Mouse (Mus musculus): ENCODE measurements around the gene Vhl. TPM values are rescaled to one million over a fixed set of nuclear protein-coding genes. Genes with fewer than 3 reads are reported as not detected.

Gene Vhl
- polyA plus RNA-seq, 1 experiment from 2014 or later: 97.1 TPM

- H3K9me3 ChIP-seq (replicated peaks; ENCODE audit: control insufficient read depth, low read length): no peaks in the 10 kb centered on the region
- H3K9ac ChIP-seq (ENCODE audit: low read length): no peak overlapping the region
- no peak for ATAC-seq
- H3K27ac ChIP-seq (ENCODE audit: low read depth, low read length): no peak overlapping the region
- no peak overlapping the region for H3K4me2 ChIP-seq (ENCODE audit: low read length)
- no peak overlapping the region for H3K4me3 ChIP-seq (ENCODE audit: low read depth, low read length)
- no peak for DNase-seq (ENCODE audit: low spot score)
- 92% methylated on average over 9 of the region's 9 CpGs for WGBS
- H3K4me1 ChIP-seq (ENCODE audit: control insufficient read depth, insufficient read depth, low read length): no peaks in the 10 kb centered on the region
- no peaks in the 10 kb centered on the region for H3K36me3 ChIP-seq (ENCODE audit: control insufficient read depth, insufficient read depth, low read length)
- H3K27me3 ChIP-seq (replicated peaks; ENCODE audit: control insufficient read depth, insufficient read depth, low read length): no peaks in the 10 kb centered on the region
Measured at GRCm38 (mm10) chr6:113675991-113676390, 52.2 kb downstream of the Vhl start.

- Histone ChIP-seq H3K4me2 (ENCODE audit: low read length) (no peak overlapping the region), H3K9me3 (replicated peaks; ENCODE audit: control insufficient read depth, low read length) (no peaks in the 10 kb centered on the region), H3K27ac (ENCODE audit: low read depth, low read length) (no peak overlapping the region), H3K4me3 (ENCODE audit: low read depth, low read length) (no peak overlapping the region), H3K4me1 (ENCODE audit: control insufficient read depth, insufficient read depth, low read length) (no peaks in the 10 kb centered on the region), H3K9ac (ENCODE audit: low read length) (no peak overlapping the region), H3K27me3 (replicated peaks; ENCODE audit: control insufficient read depth, insufficient read depth, low read length) (no peaks in the 10 kb centered on the region), H3K36me3 (ENCODE audit: control insufficient read depth, insufficient read depth, low read length) (no peaks in the 10 kb centered on the region)
- 88% methylated on average over 14 of the region's 14 CpGs for WGBS
- ATAC-seq (no peak), DNase-seq (ENCODE audit: low spot score) (no peak)
Measured at GRCm38 (mm10) chr6:113677070-113677734, 53.4 kb downstream of the Vhl start.

GRCm38 (mm10) chr6:113678246-113679012 lies 54.7 kb downstream of the Vhl start:
- ATAC-seq: no peak
- no peak overlapping the region for H3K9ac ChIP-seq (ENCODE audit: low read length)

GRCm38 (mm10) chr6:113679993-113680566 lies 56.3 kb downstream of the Vhl start:
- Histone ChIP-seq H3K27me3 (replicated peaks; ENCODE audit: control insufficient read depth, insufficient read depth, low read length) (no peaks in the 10 kb centered on the region), H3K4me2 (ENCODE audit: low read length) (no peak overlapping the region), H3K4me1 (ENCODE audit: control insufficient read depth, insufficient read depth, low read length) (no peaks in the 10 kb centered on the region), H3K4me3 (ENCODE audit: low read depth, low read length) (no peak overlapping the region), H3K27ac (ENCODE audit: low read depth, low read length) (no peak overlapping the region), H3K9ac (ENCODE audit: low read length) (no peak overlapping the region), H3K9me3 (replicated peaks; ENCODE audit: control insufficient read depth, low read length) (no peaks in the 10 kb centered on the region), H3K36me3 (ENCODE audit: control insufficient read depth, insufficient read depth, low read length) (no peaks in the 10 kb centered on the region)
- DNase-seq (ENCODE audit: low spot score): no peak
- 92% methylated on average over 9 of the region's 9 CpGs for WGBS
- no peak for ATAC-seq

More at GRCm38 (mm10) chr6:113678246-113679012, 54.7 kb downstream of the Vhl start:
- Histone ChIP-seq H3K4me3 (ENCODE audit: low read depth, low read length) (no peak overlapping the region), H3K27ac (ENCODE audit: low read depth, low read length) (no peak overlapping the region), H3K4me1 (ENCODE audit: control insufficient read depth, insufficient read depth, low read length) (no peaks in the 10 kb centered on the region), H3K9me3 (replicated peaks; ENCODE audit: control insufficient read depth, low read length) (no peaks in the 10 kb centered on the region), H3K4me2 (ENCODE audit: low read length) (no peak overlapping the region), H3K36me3 (ENCODE audit: control insufficient read depth, insufficient read depth, low read length) (no peaks in the 10 kb centered on the region), H3K27me3 (replicated peaks; ENCODE audit: control insufficient read depth, insufficient read depth, low read length) (no peaks in the 10 kb centered on the region)
- WGBS: 73% methylated on average over 14 of the region's 14 CpGs
- DNase-seq (ENCODE audit: low spot score): no peak

Other genes starting within 250 kb of the Vhl start
- 68.2 and 83.2 TPM in 2 replicates for gene Tada3, start 246.1 kb upstream of the Vhl start, polyA plus RNA-seq (2014; fragmentation: Nextera tagmentation; extraction: Ambion mirVana)
- 265 and 270 TPM in 2 replicates for gene Arpc4, start 245.8 kb upstream of the Vhl start, polyA plus RNA-seq (2014; fragmentation: Nextera tagmentation; extraction: Ambion mirVana)
- 2.5 and 5.0 TPM in 2 replicates for gene Ttll3, start 234.7 kb upstream of the Vhl start, polyA plus RNA-seq (2014; fragmentation: Nextera tagmentation; extraction: Ambion mirVana)
- 15.8 and 19.8 TPM in 2 replicates for gene Rpusd3, start 204.6 kb upstream of the Vhl start, polyA plus RNA-seq (2014; fragmentation: Nextera tagmentation; extraction: Ambion mirVana)
- not detected in 2 replicates for gene Cidec, start 188.2 kb upstream of the Vhl start, polyA plus RNA-seq (2014; fragmentation: Nextera tagmentation; extraction: Ambion mirVana)
- gene Jagn1, start 181.4 kb upstream of the Vhl start, polyA plus RNA-seq (2014; fragmentation: Nextera tagmentation; extraction: Ambion mirVana): 88.0 and 94.4 TPM in 2 replicates
- gene Il17re, start 165.5 kb upstream of the Vhl start, polyA plus RNA-seq (2014; fragmentation: Nextera tagmentation; extraction: Ambion mirVana): not detected in 2 replicates
- gene Il17rc, start 152.5 kb upstream of the Vhl start, polyA plus RNA-seq (2014; fragmentation: Nextera tagmentation; extraction: Ambion mirVana): 1.3 and 2.0 TPM in 2 replicates
- gene Creld1, start 140.7 kb upstream of the Vhl start, polyA plus RNA-seq (2014; fragmentation: Nextera tagmentation; extraction: Ambion mirVana): 37.2 and 49.4 TPM in 2 replicates
- 3.2 and 5.4 TPM in 2 replicates for gene Prrt3, start 122.0 kb upstream of the Vhl start, polyA plus RNA-seq (2014; fragmentation: Nextera tagmentation; extraction: Ambion mirVana)
- 101 and 108 TPM in 2 replicates for gene Emc3, start 92.3 kb upstream of the Vhl start, polyA plus RNA-seq (2014; fragmentation: Nextera tagmentation; extraction: Ambion mirVana)
- 4.3 and 5.8 TPM in 2 replicates for gene Fancd2, start 92.3 kb upstream of the Vhl start, polyA plus RNA-seq (2014; fragmentation: Nextera tagmentation; extraction: Ambion mirVana)
- not detected in 2 replicates for gene Fancd2os, start 23.2 kb upstream of the Vhl start, polyA plus RNA-seq (2014; fragmentation: Nextera tagmentation; extraction: Ambion mirVana)
- gene Brk1, start 19.2 kb upstream of the Vhl start, polyA plus RNA-seq (2014; fragmentation: Nextera tagmentation; extraction: Ambion mirVana): 280 and 307 TPM in 2 replicates
- 0.68 and 0.90 TPM in 2 replicates for gene Irak2, start 14.5 kb downstream of the Vhl start, polyA plus RNA-seq (2014; fragmentation: Nextera tagmentation; extraction: Ambion mirVana)
- 1.1 and 1.6 TPM in 2 replicates for gene Tatdn2, start 73.1 kb downstream of the Vhl start, polyA plus RNA-seq (2014; fragmentation: Nextera tagmentation; extraction: Ambion mirVana)
- 0.54 and 0.66 TPM in 2 replicates for gene Ghrl, start 95.9 kb downstream of the Vhl start, polyA plus RNA-seq (2014; fragmentation: Nextera tagmentation; extraction: Ambion mirVana)
- gene Sec13, start 116.8 kb downstream of the Vhl start, polyA plus RNA-seq (2014; fragmentation: Nextera tagmentation; extraction: Ambion mirVana): 288 and 299 TPM in 2 replicates